Mouse (Mus musculus) liver, embryonic 16.5 days (tissue): ENCODE results near the gene Malsu1. TPM values are rescaled to one million over a fixed set of nuclear protein-coding genes. Genes with fewer than 3 reads are reported as not detected.

ENCODE experiments used
- ATAC-seq: fragments of 200-750 bp; cut with Nextera tagmentation; 2 replicates; pipeline ENCODE4 v1.8.0; 2017; ENCODE audit warnings: low read depth, mild to moderate bottlenecking, moderate number of reproducible peaks, moderate library complexity
- H3K27ac ChIP-seq: fragments of 300-500 bp; sonication (generic); 2 replicates; pipeline ENCODE4 v1.5.1; 2014; ENCODE audit warnings: mild to moderate bottlenecking, low read length
- H3K27me3 ChIP-seq: fragments of 300-500 bp; sonication (generic); 2 replicates; pipeline ENCODE4 v1.6.1; 2014; ENCODE audit warnings: low read depth, low read length, mixed read lengths; ENCODE audit not compliant: control insufficient read depth, insufficient read depth
- H3K36me3 ChIP-seq: fragments of 300-500 bp; sonication (generic); 2 replicates; pipeline ENCODE4 v1.6.1; 2014; ENCODE audit warnings: mild to moderate bottlenecking; ENCODE audit not compliant: control insufficient read depth, insufficient read depth
- H3K4me1 ChIP-seq: fragments of 300-500 bp; sonication (generic); 2 replicates; pipeline ENCODE4 v1.6.1; 2014; ENCODE audit warnings: low read depth, low read length, mixed read lengths; ENCODE audit not compliant: control insufficient read depth
- H3K4me2 ChIP-seq: fragments of 300-500 bp; sonication (generic); 2 replicates; pipeline ENCODE4 v1.6.1; 2014; ENCODE audit warnings: low read depth, low read length, mixed read lengths
- H3K4me3 ChIP-seq: fragments of 300-500 bp; sonication (generic); 2 replicates; pipeline ENCODE4 v1.5.1; 2014; ENCODE audit warnings: low read depth, mild to moderate bottlenecking, low read length
- H3K9ac ChIP-seq: fragments of 300-500 bp; sonication (generic); 2 replicates; pipeline ENCODE4 v1.6.1; 2014; ENCODE audit warnings: low read depth, low read length
- H3K9me3 ChIP-seq: fragments of 300-500 bp; sonication (generic); replicated peaks from 2 replicates; pipeline ENCODE4 v1.6.1; 2016; ENCODE audit warnings: low read length; ENCODE audit not compliant: control insufficient read depth
- WGBS: fragments of 180-500 bp; shearing (Covaris S2); extraction: QIAGEN DNeasy Blood & Tissue Kit; methylation state at CpG from one replicate; pipeline ENCODE4 v1.1.7; 2014; ENCODE audit not compliant: insufficient replicate concordance; 5-methylcytosine and 5-hydroxymethylcytosine counted together
- polyA plus RNA-seq: library from polyadenylated mRNA; unstranded; fragments of >200 nt; fragmentation: Nextera tagmentation; extraction: Ambion mirVana; gene quantifications from 2 replicates; pipeline ENCODE4 v1.2.1, GENCODE M21; 2015

The Malsu1 gene
- polyA plus RNA-seq, 1 experiment from 2014 or later: 28.8 TPM

DNA sequence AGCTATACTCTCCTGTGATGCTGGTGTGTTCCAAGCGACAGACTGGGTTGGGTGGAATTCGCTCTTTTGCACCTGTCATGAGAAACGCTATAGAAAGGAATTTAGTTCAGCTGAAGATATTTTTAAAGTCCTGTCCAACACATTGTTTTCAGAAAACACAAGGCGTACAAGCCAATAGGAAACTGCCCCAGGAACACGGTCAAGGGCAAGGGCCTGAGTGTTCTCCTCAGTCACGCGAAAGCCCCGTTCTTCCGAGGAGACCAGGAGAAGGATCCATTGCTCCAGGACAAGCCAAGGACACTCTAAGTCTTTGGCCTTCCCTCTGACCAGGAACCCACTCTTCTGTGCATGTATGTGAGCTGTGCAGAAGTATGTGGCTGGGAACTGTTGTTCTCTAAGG is 17.6 kb upstream of the Malsu1 start:
- H3K4me2 ChIP-seq: no peak overlapping the region
- H3K4me3 ChIP-seq: no peak overlapping the region
- H3K27me3 ChIP-seq: no peaks in the 10 kb centered on the region
- H3K9ac ChIP-seq: no peak overlapping the region
- H3K27ac ChIP-seq: no peak overlapping the region
- no peaks in the 10 kb centered on the region for H3K4me1 ChIP-seq
- no peak for ATAC-seq
- no peaks in the 10 kb centered on the region for H3K9me3 ChIP-seq
- WGBS: 80% methylated on average over 9 of the region's 9 CpGs
- H3K36me3 ChIP-seq: no peaks in the 10 kb centered on the region

GRCm38 (mm10) chr6:49057053-49058021 is 16.3 kb upstream of the Malsu1 start:
- Histone ChIP-seq H3K36me3 (no peaks in the 10 kb centered on the region), H3K9me3 (no peaks in the 10 kb centered on the region), H3K4me1 (no peaks in the 10 kb centered on the region), H3K4me3 (no peak overlapping the region), H3K4me2 (no peak overlapping the region), H3K27me3 (no peaks in the 10 kb centered on the region), H3K9ac (no peak overlapping the region), H3K27ac (no peak overlapping the region)
- ATAC-seq: no peak
- WGBS: 33% methylated on average over 8 of the region's 8 CpGs

GRCm38 (mm10) chr6:49068361-49068760 is 5.2 kb upstream of the Malsu1 start:
- Histone ChIP-seq H3K27ac (no peak overlapping the region), H3K4me1 (no peaks in the 10 kb centered on the region), H3K27me3 (no peaks in the 10 kb centered on the region), H3K36me3 (no peaks in the 10 kb centered on the region), H3K4me3 (no peak overlapping the region), H3K9ac (no peak overlapping the region), H3K4me2 (no peak overlapping the region), H3K9me3 (no peaks in the 10 kb centered on the region)
- WGBS: 21% methylated on average over 4 of the region's 4 CpGs
- no peak for ATAC-seq

- Histone ChIP-seq H3K9me3 (no peaks in the 10 kb centered on the region), H3K4me1 (peaks cover 13% of the 10 kb centered on the region), H3K4me3 (peak overlapping the region; percentile 96), H3K36me3 (no peaks in the 10 kb centered on the region), H3K4me2 (peak overlapping the region; percentile 84), H3K27me3 (no peaks in the 10 kb centered on the region), H3K27ac (peak overlapping the region; percentile 74), H3K9ac (peak overlapping the region; percentile 94)
- under 1% methylated on average over 19 of the region's 19 CpGs for WGBS
- ATAC-seq: peak; percentile 51
Measured at GRCm38 (mm10) chr6:49074117-49074490, 509 bp downstream of the Malsu1 start.

DNA sequence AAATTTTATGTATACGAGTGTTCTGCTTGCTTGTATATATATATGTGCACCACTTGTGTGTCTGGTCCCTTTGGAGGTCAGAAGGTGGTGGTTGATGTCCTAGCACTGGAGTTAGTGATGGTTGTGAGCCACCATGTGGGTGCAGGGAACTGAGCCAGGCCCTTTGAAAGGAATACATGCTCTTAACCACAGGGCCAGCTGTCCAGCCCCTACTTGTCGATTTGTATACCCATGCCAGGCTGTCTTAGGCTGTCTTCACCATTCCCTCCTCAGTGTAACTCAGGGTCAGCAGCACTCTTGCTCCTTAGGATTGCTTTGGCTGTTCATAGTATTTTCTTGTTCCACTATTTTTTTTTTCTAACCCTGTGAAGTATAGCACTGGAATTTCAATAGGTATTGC is 4.3 kb downstream of the Malsu1 start:
- H3K27ac ChIP-seq: no peak overlapping the region
- no peak for ATAC-seq
- H3K4me2 ChIP-seq: no peak overlapping the region
- no peak overlapping the region for H3K9ac ChIP-seq
- no peaks in the 10 kb centered on the region for H3K27me3 ChIP-seq
- peaks cover 13% of the 10 kb centered on the region for H3K4me1 ChIP-seq
- WGBS: 75% methylated on average over 2 of the region's 2 CpGs
- no peak overlapping the region for H3K4me3 ChIP-seq
- peaks cover 4% of the 10 kb centered on the region; the same call in 1 of the 2 replicates for H3K36me3 ChIP-seq
- H3K9me3 ChIP-seq: no peaks in the 10 kb centered on the region

DNA sequence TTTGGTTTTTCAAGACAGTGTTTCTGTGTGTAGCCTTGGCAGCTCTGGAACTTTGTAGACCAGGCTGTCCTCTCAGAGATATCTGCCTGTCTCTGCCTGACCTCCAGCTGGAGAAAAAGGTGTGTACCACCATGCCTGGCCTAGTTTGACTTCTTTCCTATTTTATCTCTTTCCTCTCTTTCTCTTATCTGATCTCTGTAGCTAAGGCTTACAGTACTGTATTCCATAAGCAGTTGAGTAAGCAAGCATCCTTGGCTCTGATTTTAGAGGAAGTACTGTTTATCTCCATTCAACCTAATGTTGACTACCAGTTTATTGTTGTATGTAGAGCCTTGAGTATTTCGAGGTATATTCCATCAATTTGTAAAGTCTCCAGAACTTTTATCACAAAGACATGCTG is 5.7 kb downstream of the Malsu1 start:
- no peak overlapping the region for H3K9ac ChIP-seq
- no peak overlapping the region for H3K27ac ChIP-seq
- H3K4me2 ChIP-seq: no peak overlapping the region
- peaks cover 8% of the 10 kb centered on the region for H3K36me3 ChIP-seq
- 71% methylated on average over 1 of the region's 1 CpGs for WGBS
- no peaks in the 10 kb centered on the region for H3K27me3 ChIP-seq
- H3K4me1 ChIP-seq: peaks cover 11% of the 10 kb centered on the region
- no peak for ATAC-seq
- H3K9me3 ChIP-seq: no peaks in the 10 kb centered on the region
- H3K4me3 ChIP-seq: no peak overlapping the region

GRCm38 (mm10) chr6:49083008-49083407 is 9.4 kb downstream of the Malsu1 start:
- no peak for ATAC-seq
- no peak overlapping the region for H3K4me3 ChIP-seq
- H3K27me3 ChIP-seq: no peaks in the 10 kb centered on the region
- no peak overlapping the region for H3K9ac ChIP-seq
- H3K9me3 ChIP-seq: no peaks in the 10 kb centered on the region
- no peak overlapping the region for H3K27ac ChIP-seq
- H3K36me3 ChIP-seq: peaks cover 26% of the 10 kb centered on the region
- no peak overlapping the region for H3K4me2 ChIP-seq
- H3K4me1 ChIP-seq: peaks cover 2% of the 10 kb centered on the region; the same call in 1 of the 2 replicates
- WGBS: 77% methylated on average over 4 of the region's 4 CpGs

DNA sequence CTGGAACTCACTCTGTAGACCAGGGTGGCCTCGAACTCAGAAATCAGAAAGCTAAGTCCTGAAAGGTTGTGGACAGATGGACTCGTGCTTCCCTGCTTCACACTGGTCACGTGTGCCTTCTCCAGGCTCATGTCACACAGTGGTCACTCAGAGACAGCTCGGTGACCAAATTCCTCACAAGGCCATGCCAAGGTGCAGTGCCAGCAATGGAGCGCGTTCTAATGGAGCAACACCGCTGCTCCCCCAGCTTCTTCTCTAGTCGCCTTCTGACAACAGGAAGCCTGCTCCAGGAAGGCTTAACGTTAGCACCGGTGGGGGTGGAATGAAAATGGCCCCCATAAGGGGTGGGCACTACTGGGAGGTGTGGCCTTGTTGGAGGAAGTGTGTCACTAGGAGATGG is 21.4 kb downstream of the Malsu1 start:
- 73% methylated on average over 10 of the region's 10 CpGs for WGBS
- no peak for ATAC-seq

GRCm38 (mm10) chr6:49096421-49096820 is 22.8 kb downstream of the Malsu1 start:
- Histone ChIP-seq H3K4me3 (no peak overlapping the region), H3K4me1 (no peaks in the 10 kb centered on the region; the same call in 1 of the 2 replicates), H3K9ac (no peak overlapping the region), H3K4me2 (no peak overlapping the region), H3K27me3 (no peaks in the 10 kb centered on the region), H3K27ac (peak overlapping the region; percentile 16; the same call in 1 of the 2 replicates), H3K9me3 (no peaks in the 10 kb centered on the region), H3K36me3 (0 out of 2 replicates have a peak, but pooled peaks cover 4% of the 10 kb centered on the region)
- 78% methylated on average over 7 of the region's 7 CpGs for WGBS
- ATAC-seq: no peak

More for the DNA sequence above, 21.4 kb downstream of the Malsu1 start:
- Histone ChIP-seq H3K9me3 (no peaks in the 10 kb centered on the region), H3K4me3 (no peak overlapping the region), H3K36me3 (0 out of 2 replicates have a peak, but pooled peaks cover 4% of the 10 kb centered on the region), H3K27me3 (no peaks in the 10 kb centered on the region), H3K27ac (no peak overlapping the region), H3K4me2 (no peak overlapping the region), H3K9ac (no peak overlapping the region), H3K4me1 (no peaks in the 10 kb centered on the region; the same call in 1 of the 2 replicates)
